Mouse (Mus musculus) gastrocnemius, postnatal 4 days (tissue): ENCODE results near the gene Crip1. TPM values are rescaled to one million over a fixed set of nuclear protein-coding genes. Genes with fewer than 3 reads are reported as not detected.

Source experiments
- DNase-seq, 2 experiments: peaks; one replicate each; pipeline ENCODE4 v3.0.0; 2021 to 2022; ENCODE audit warnings: low spot score in 2 of 2, mixed read lengths in 2 of 2
- total RNA-seq, 2 experiments: library from RNA; stranded (reverse); gene quantifications; 2 replicates each; pipeline ENCODE4 v1.2.3; 2021

Crip1 gene
- total RNA-seq, 2 experiments from 2014 or later: 331 to 336 TPM

- no peak for DNase-seq
Observed at GRCm38 (mm10) chr12:113124726-113125125, 21.4 kb upstream of the Crip1 start.

GRCm38 (mm10) chr12:113130732-113131131 is 15.4 kb upstream of the Crip1 start:
- DNase-seq: no peak

- DNase-seq: no peak
Observed at GRCm38 (mm10) chr12:113131601-113132000, 14.5 kb upstream of the Crip1 start.

GRCm38 (mm10) chr12:113132567-113132966 is 13.5 kb upstream of the Crip1 start:
- DNase-seq: peak in 1 of 2 experiments; percentile 67

DNA sequence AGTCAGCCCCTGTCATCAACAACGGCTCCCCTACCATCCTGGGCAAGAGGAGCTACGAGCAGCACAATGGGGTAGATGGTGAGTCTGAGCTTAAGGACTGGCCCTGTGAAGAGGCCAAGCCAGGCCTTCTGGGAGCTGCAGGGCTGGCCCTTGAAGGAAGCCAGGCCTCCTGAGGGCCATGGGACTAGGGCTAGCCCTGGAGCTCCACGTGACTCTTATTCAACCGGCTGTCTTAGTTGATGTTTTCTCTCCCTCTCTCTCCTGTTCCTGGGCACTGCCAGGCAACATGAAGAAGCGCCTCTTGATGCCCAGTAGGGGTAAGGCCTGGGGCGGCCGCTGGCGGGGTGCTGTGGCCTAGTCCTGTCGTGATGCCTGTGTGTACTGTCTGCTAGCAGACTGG is 12.9 kb upstream of the Crip1 start:
- DNase-seq: no peak

DNA sequence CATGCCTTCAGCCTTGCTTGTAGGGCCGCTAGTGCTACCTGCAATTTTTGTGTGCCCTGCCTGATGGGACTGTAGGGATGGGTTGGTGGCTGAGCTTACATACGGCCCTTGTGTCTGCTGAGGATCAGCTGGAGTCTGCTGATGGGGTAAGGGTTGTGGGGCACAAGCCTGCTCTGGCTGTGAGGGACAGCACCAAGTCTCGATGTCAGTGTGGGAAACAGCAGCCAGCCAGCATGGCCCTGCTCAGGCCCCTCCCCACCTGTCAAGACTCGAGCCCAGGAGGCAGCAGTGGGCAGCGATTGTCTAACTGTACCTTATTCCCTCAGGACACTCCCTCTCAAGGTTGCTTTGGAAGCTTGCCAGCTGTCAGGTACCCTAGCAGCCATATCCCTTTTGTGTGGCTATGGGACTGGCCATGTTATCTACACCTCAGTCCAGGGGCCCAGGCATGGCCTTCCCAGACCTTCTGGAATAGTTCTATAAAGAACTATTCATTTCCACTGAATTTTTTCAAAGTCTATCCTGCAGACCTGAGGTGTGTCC is 12.2 kb upstream of the Crip1 start:
- no peak for DNase-seq

- no peak for DNase-seq
Observed at GRCm38 (mm10) chr12:113134502-113134901, 11.6 kb upstream of the Crip1 start.

DNA sequence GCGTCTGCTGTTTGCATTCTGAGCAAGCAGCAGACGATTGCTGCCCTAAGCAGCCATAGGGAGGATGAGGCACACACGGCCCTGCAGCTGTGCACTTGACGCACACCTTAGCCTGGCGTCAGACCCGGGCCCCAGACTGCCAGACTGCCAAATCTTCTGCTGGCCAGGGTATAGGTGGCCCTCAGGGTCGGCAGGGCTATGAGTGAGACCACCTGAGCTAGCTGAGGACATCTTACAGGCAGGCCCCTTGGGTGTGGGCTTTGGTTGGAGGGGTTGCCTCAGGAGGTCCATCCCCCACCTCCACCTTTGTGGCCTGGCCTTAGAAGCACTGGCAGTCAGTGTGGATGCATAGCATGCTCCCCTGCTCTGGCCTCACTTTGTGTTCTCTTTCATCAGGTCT is 10.7 kb upstream of the Crip1 start:
- DNase-seq: no peak

DNA sequence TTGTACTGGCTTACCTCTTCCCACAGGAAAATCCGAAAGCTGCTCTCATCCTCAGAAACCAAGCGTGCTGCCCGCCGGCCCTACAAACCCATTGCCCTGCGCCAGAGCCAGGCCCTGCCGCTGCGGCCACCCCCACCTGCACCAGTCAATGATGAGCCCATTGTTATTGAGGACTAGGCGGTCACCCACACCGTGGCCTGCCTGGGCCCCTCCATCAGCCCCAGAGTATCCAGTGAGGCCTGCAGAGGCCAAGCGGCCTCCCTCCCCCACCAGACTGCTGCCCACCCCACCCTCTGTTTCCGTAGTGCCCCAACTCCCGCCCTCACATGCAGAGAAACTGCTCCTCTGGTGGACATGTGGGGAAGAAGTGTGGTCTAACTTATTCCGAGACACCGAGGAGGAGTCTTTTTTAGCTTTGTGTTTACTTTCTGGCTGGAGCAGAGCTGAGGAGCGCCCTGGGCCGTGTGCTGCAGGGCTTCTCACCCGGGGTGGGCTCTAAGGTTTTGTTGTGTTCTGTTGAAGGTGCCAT is 9.6 kb upstream of the Crip1 start:
- DNase-seq: no peak

DNA sequence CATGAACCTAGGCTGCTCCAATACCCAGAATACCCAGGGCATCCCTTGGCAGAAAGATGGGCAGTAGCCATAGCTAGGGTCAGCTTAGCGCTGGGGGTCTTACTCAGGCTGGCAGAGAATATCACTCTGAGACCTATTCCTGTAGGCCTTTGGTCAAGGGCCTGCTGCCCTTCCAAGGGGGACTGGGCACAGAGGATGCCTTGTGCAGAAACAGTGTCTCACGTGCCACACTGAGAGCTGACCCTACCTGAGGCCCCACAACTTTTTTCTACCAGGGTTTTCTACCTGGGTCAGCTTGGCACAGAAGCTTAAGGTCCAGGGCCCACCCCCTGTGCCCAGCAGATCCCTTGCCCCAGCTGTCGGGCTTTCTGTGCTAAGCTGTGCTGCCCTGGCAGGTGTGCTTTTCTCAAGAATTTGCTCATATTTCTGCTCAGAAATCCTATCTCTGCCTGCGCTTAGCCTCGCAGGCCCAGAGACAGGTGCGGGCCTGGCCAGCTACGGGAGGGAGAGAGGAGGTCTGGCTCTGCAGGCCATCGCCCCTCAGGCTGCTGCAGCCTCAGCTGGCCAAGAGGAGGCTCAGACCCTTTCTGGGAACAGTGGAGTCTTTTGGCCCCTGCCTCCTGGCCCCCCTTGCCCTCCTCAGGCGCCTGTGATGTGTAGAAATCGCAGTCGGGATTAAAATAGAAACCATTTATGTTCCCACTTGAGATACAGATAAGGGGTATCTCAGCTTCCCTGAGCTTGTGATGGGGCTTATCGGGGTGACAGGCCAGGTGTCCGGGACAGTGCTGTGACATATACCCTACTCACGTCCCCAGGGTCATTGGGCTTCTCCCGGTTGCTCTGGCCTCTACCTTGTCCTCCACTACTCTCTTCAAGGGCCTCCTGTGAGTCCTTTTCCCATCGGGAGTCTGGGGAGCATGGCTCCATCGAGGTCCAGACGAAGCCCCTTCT is 8.6 kb upstream of the Crip1 start:
- DNase-seq: no peak

- no peak for DNase-seq
Observed at GRCm38 (mm10) chr12:113138291-113138690, 7.8 kb upstream of the Crip1 start.

DNA sequence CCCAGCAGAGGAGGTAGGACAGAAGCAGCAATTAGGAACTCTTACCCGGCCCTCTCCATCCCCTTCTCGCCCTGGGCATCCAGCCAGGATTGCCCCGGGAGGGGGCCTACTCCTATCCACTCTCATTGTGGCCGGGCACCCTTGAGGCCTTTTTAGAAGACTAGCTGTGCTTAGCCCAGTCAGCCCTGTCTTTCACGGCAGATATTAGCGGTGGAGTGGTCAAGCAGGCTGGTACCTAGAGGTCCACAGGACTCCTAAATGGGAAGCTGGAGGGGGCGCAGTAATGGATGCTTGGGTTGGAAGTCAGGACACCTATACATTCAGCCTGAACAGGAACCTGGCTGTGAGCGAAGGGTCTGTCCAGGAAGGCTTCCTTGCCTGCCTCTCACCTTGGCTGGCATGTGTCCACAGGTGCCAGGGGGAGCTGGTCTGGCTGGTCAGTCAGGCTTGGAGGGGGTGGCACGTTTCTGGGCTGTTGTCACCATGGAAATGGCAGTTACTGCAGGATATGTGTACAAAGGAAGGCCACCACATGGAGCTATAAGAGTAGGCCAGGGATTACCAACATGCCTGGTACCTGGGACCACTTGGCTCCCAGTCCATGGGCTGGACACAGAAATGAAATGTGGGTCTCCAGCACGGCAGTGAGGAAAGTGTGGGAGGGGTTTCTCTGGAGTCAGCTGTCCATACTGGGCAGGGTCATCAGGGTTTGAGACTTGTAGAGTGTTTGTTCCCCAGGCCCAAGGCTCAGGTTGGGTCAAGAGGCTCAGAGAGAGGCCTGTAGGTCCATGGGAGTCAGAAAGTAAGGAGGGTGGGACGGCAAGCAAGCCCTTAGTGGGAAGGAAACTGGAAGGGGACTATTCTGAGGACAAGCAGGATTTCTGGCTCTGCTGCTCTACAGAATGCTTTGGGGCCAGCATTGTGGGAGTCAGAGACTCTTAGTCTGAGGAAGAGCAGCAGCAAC is 6.9 kb upstream of the Crip1 start:
- no peak for DNase-seq

- DNase-seq: peak; percentile 81 to 89
Observed at GRCm38 (mm10) chr12:113139908-113140615, 6.1 kb upstream of the Crip1 start, which contains the start of gene Crip2. Gene Crip2, plus strand, starts transcription at chr12:113140236.

- peak in 1 of 2 experiments; percentile 50 for DNase-seq
Observed at GRCm38 (mm10) chr12:113140616-113141411, 5.3 kb upstream of the Crip1 start.

DNA sequence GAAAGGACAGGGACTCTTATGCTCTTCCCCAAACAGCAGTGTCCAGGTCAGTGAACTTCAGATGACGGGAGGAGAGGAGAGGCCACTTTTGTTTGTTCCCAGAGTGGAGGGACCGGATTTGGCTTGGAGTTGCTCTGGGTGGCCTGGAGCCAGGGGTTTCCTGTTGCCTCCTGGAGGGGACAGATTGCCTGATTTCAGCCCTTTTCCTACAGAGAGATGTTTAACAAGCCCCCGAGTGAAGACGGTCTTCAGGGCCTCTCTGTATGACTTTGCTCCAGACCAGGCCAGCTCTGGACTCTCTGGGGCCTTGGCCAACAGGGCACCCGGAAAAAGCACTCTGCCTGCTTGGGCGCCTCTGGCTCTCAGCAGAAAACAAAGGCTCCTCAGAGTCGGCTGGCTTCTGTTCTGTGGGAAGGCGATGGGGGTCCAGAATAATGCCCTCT is 4.6 kb upstream of the Crip1 start:
- peak in 1 of 2 experiments; percentile 57 for DNase-seq

DNA sequence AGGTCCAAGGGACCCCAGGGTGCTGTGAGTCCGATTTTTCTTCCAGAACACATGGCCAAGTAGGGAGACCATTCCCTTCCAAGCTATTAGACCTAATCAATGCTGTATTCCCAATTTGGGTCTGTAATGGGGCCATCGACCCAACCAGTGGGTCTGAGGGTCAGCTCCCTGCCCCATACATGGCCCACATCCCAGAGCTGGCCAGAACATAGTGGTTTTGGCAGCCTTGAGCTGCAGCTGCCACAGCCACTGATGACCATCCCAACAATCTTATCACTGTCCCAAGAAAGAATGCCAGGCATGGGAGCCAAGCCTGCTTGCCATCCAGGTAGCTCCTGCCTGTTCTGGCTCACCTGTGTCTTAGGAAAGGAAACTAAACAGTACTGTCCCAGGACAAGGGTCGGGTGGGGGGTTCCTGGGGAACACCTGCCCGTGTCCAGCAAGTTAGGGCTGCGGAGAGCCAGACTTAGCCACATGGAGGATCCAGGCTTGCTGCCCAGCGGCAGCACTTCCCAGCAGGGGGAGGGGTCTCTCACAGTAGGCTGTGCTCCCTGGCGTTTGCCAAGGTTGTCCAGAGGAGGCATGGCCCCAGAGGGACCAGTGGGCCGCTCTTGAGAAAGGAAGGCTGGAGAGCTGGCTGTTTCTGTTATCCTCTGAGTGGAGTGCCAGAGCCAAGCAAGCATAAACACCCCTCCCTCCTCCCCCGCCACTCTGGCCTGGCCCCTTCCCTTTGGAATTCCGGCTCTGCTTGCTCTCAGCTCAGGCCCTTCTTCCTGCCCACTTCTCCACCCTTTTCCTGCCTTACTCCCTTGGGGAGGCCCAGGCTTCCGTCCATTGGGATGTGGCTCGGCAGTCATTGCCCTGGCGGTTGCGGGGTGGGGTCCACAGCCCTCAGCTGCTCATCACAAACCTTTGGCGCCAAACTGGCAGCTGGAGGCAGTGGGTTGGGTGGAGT is 3.8 kb upstream of the Crip1 start:
- peak; percentile 52 to 76 for DNase-seq

DNA sequence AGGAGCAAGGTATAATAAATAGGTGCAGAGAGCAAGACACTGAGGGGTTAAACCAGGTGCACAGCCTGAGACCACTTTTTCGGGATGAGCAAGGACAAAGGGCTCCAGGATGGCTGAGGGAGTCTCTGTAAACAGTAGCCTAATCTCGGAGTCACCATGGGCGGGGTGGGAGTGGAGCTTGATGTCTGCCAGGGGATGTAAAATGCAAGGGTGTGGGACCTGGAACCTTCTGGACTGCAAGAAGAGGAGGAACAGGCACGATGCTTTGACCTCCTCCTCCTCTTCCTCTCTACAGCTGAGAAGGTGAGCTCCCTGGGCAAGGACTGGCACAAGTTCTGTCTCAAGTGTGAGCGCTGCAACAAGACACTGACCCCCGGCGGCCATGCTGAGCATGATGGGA is 3.0 kb upstream of the Crip1 start:
- DNase-seq: no peak

GRCm38 (mm10) chr12:113144001-113144756 is 1.9 kb upstream of the Crip1 start:
- no peak for DNase-seq
